Mouse (Mus musculus) spleen, adult 2 months (tissue): ENCODE measurements at regions not wholly inside any gene's neighbourhood (a gene's known extent, or its start where the extent isn't known, plus 50 kb on each side); places are given as distances from the start of the nearest gene placed in this dataset.

ENCODE experiments used
- CTCF ChIP-seq: fragments of 200-500 bp; IDR thresholded peaks from 2 replicates; pipeline ENCODE4 v1.5.1; 2011; ENCODE audit warnings: mild to moderate bottlenecking, inconsistent platforms; ENCODE audit not compliant: insufficient read depth, insufficient read length, insufficient replicate concordance; ENCODE audit errors: extremely low read depth
- POLR2A ChIP-seq: fragments of 200-500 bp; IDR thresholded peaks from 2 replicates; pipeline ENCODE4 v1.6.1; 2011; ENCODE audit warnings: low read depth, low read length, inconsistent platforms

DNA sequence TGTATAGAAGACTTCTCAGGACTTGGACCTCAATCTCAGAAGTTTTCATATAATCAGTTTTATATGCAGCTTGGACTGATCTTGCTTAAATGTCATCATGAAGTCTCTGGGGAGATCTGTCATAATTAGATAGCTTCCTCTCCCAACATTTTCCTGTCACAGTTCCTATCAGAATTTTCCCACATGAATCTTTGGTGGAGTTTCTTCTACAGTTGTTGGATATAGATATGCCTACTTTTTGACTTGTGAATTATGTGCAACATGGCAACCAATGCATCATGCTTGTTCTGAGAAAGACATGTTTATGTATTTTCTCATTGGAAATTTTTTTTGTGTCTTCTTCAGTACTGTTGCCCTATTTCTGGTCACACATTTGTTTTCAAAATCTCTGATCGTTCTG is 183.5 kb downstream of the Hira start:
- TF ChIP-seq CTCF (no peak), POLR2A (no peak)
